Mouse (Mus musculus) layer of hippocampus, adult 11-12 months (tissue): Measurements from ENCODE around the gene Ccdc6.

Experiments
- DNase-seq: peaks from one replicate; pipeline ENCODE4 v3.0.0; 2022; ENCODE audit warnings: low spot score

The Ccdc6 gene

GRCm38 (mm10) chr10:70132714-70133113 is 35.8 kb downstream of the Ccdc6 start:
- DNase-seq = no peak

- DNase-seq = peak; percentile 51
Measured at GRCm38 (mm10) chr10:70133188-70133587, 36.3 kb downstream of the Ccdc6 start.

- no peak for DNase-seq
Measured at GRCm38 (mm10) chr10:70135680-70136079, 38.8 kb downstream of the Ccdc6 start.

GRCm38 (mm10) chr10:70137652-70138051 is 40.7 kb downstream of the Ccdc6 start:
- DNase-seq = no peak

GRCm38 (mm10) chr10:70138150-70138549 is 41.2 kb downstream of the Ccdc6 start:
- no peak for DNase-seq

- DNase-seq = no peak
Measured at GRCm38 (mm10) chr10:70139368-70139767, 42.4 kb downstream of the Ccdc6 start.

- DNase-seq = no peak
Measured at GRCm38 (mm10) chr10:70140414-70140813, 43.5 kb downstream of the Ccdc6 start.

GRCm38 (mm10) chr10:70142623-70143022 is 45.7 kb downstream of the Ccdc6 start:
- DNase-seq = peak; percentile 47

GRCm38 (mm10) chr10:70144004-70144557 is 47.2 kb downstream of the Ccdc6 start:
- DNase-seq = no peak

GRCm38 (mm10) chr10:70145873-70146272 is 49.0 kb downstream of the Ccdc6 start:
- DNase-seq = no peak

- no peak for DNase-seq
Measured at GRCm38 (mm10) chr10:70149093-70149492, 52.2 kb downstream of the Ccdc6 start.

- DNase-seq = no peak
Measured at GRCm38 (mm10) chr10:70150301-70150700, 53.4 kb downstream of the Ccdc6 start.

GRCm38 (mm10) chr10:70151171-70151570 is 54.2 kb downstream of the Ccdc6 start:
- no peak for DNase-seq

- DNase-seq = no peak
Measured at GRCm38 (mm10) chr10:70152190-70152743, 55.3 kb downstream of the Ccdc6 start.

GRCm38 (mm10) chr10:70153810-70154209 is 56.9 kb downstream of the Ccdc6 start:
- DNase-seq = no peak

GRCm38 (mm10) chr10:70156431-70157165 is 59.7 kb downstream of the Ccdc6 start:
- no peak for DNase-seq

- no peak for DNase-seq
Measured at GRCm38 (mm10) chr10:70159651-70160320, 62.9 kb downstream of the Ccdc6 start.

GRCm38 (mm10) chr10:70160811-70161210 is 63.9 kb downstream of the Ccdc6 start:
- no peak for DNase-seq

GRCm38 (mm10) chr10:70161504-70161903 is 64.6 kb downstream of the Ccdc6 start:
- no peak for DNase-seq

- DNase-seq = no peak
Measured at GRCm38 (mm10) chr10:70163681-70164080, 66.8 kb downstream of the Ccdc6 start.

- DNase-seq = no peak
Measured at GRCm38 (mm10) chr10:70165877-70166276, 69.0 kb downstream of the Ccdc6 start.

- DNase-seq = no peak
Measured at GRCm38 (mm10) chr10:70166427-70166826, 69.5 kb downstream of the Ccdc6 start.

GRCm38 (mm10) chr10:70167625-70168024 is 70.7 kb downstream of the Ccdc6 start:
- no peak for DNase-seq
